Mouse (Mus musculus): Measurements from ENCODE around the gene Il11. TPM values are rescaled to one million over a fixed set of nuclear protein-coding genes. Genes with fewer than 3 reads are reported as not detected.
A peak's percentile ranks its signal among the peaks of the same experiment; 100 is the strongest.

Il11 gene
- polyA plus RNA-seq, 1 experiment from 2014 or later: 0.90 TPM

GRCm38 (mm10) chr7:4749169-4749568 lies 33.5 kb downstream of the Il11 start:
- Histone ChIP-seq H3K4me3 (replicated peaks) (no peak overlapping the region), H3K4me1 (peaks cover 21% of the 10 kb centered on the region), H3K4me2 (no peak overlapping the region), H3K9ac (replicated peaks) (no peak overlapping the region), H3K27me3 (replicated peaks) (no peaks in the 10 kb centered on the region), H3K9me3 (replicated peaks) (no peaks in the 10 kb centered on the region), H3K36me3 (peaks cover 24% of the 10 kb centered on the region), H3K27ac (replicated peaks) (no peak overlapping the region)
- WGBS: 85% methylated on average over 2 of the region's 2 CpGs
- no peak for ATAC-seq (ENCODE audit: low FRiP score)

DNA sequence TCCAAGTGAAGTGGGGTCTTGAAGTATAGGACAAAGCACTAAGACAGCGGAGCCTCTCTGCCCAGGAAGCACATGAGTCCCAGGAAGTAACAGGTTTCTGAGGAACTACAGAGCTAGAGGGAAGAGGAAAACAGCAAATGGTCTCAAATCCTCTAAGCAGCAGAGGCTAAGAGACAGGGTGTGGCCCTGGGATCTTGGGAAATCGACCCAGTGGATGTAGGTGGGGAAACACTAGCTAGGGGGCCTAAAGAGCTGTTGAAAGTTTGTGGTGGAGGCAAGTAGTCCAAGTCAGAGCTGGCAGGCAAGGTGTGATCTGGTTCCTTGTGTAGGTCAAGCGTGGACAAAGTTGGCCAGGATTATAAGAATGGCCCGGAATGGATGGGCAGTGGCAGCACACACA lies 34.3 kb downstream of the Il11 start:
- H3K4me3 ChIP-seq (replicated peaks): no peak overlapping the region
- WGBS: 86% methylated on average over 4 of the region's 4 CpGs
- H3K27ac ChIP-seq (replicated peaks): no peak overlapping the region
- H3K27me3 ChIP-seq (replicated peaks): no peaks in the 10 kb centered on the region
- no peak overlapping the region for H3K9ac ChIP-seq (replicated peaks)
- H3K9me3 ChIP-seq (replicated peaks): no peaks in the 10 kb centered on the region
- peaks cover 22% of the 10 kb centered on the region for H3K4me1 ChIP-seq
- H3K4me2 ChIP-seq: no peak overlapping the region
- no peak for ATAC-seq (ENCODE audit: low FRiP score)
- H3K36me3 ChIP-seq: peaks cover 24% of the 10 kb centered on the region

DNA sequence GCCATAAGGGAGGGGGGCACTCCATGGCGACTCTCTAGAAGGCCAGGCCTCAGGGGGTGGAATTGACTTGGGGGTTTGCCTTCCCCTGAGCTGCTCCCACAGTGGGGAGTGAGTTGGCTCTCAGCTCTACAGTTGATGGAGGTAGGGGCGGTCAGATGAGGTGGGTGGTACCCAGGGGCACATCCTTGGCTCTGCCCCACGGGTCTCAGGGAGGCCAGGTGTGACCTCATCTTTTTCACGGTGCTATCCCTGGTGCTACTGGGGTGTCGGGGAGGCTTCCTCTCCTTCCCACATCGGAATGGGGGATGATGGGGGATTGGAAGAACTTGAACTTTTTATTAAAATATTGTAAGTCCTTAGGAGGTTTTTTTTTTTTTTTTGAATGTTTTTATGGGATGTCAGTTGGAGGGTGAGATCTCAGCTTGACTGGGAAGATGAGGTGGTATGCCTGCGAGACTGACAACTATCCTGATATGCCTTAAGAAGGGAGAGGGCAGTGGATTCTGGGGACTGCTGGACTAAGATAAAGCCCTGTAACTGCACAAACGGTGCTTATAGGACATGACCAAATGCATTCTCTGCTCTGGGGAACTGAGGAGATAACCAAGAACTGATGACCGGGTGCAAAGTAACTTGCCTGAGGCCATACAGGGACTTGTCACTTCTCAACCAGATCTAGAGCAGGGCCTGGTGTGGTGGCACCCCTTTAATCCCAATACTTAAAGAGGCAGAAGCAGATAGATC lies 35.3 kb downstream of the Il11 start:
- WGBS: 85% methylated on average over 9 of the region's 9 CpGs
- peaks cover 24% of the 10 kb centered on the region for H3K36me3 ChIP-seq
- H3K9ac ChIP-seq (replicated peaks): no peak overlapping the region
- no peak overlapping the region for H3K4me3 ChIP-seq (replicated peaks)
- H3K27ac ChIP-seq (replicated peaks): no peak overlapping the region
- ATAC-seq (ENCODE audit: low FRiP score): no peak
- no peaks in the 10 kb centered on the region for H3K9me3 ChIP-seq (replicated peaks)
- H3K4me1 ChIP-seq: peaks cover 22% of the 10 kb centered on the region
- H3K4me2 ChIP-seq: no peak overlapping the region
- no peaks in the 10 kb centered on the region for H3K27me3 ChIP-seq (replicated peaks)

GRCm38 (mm10) chr7:4746326-4746980 lies 36.2 kb downstream of the Il11 start:
- H3K4me3 ChIP-seq (replicated peaks): no peak overlapping the region
- no peak overlapping the region for H3K4me2 ChIP-seq
- 92% methylated on average over 22 of the region's 22 CpGs for WGBS
- no peak overlapping the region for H3K27ac ChIP-seq (replicated peaks)
- peaks cover 22% of the 10 kb centered on the region for H3K4me1 ChIP-seq
- no peak for ATAC-seq (ENCODE audit: low FRiP score)
- H3K9ac ChIP-seq (replicated peaks): no peak overlapping the region
- H3K36me3 ChIP-seq: peaks cover 24% of the 10 kb centered on the region
- no peaks in the 10 kb centered on the region for H3K9me3 ChIP-seq (replicated peaks)
- H3K27me3 ChIP-seq (replicated peaks): no peaks in the 10 kb centered on the region

DNA sequence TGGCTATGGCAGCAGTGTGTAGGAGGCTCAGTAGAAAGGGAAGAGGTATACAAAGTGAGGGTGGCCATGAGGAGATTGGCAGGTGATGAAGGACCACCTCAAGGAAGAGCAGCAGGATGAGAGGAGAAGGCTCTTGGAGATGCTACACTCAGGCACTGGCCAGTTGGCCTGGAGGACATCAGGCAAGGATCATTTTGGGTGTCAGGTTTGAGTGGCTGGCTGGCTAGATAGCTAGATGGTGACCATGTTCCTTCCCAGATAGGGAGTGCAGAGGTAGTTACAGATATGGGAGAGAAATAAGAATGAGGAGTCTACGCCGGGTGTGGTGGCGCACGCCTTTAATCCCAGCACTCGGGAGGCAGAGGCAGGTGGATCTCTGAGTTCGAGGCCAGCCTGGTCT lies 37.8 kb downstream of the Il11 start:
- H3K4me1 ChIP-seq: peaks cover 31% of the 10 kb centered on the region
- ATAC-seq (ENCODE audit: low FRiP score): no peak
- WGBS: over 99% methylated on average over 6 of the region's 6 CpGs
- peaks cover 24% of the 10 kb centered on the region for H3K36me3 ChIP-seq
- no peak overlapping the region for H3K9ac ChIP-seq (replicated peaks)
- H3K27me3 ChIP-seq (replicated peaks): no peaks in the 10 kb centered on the region
- H3K4me3 ChIP-seq (replicated peaks): no peak overlapping the region
- no peak overlapping the region for H3K27ac ChIP-seq (replicated peaks)
- no peaks in the 10 kb centered on the region for H3K9me3 ChIP-seq (replicated peaks)
- H3K4me2 ChIP-seq: no peak overlapping the region

- no peak for ATAC-seq (ENCODE audit: low FRiP score)
- Histone ChIP-seq H3K4me2 (no peak overlapping the region), H3K36me3 (peaks cover 21% of the 10 kb centered on the region), H3K4me3 (replicated peaks) (no peak overlapping the region), H3K27me3 (replicated peaks) (no peaks in the 10 kb centered on the region), H3K27ac (replicated peaks) (no peak overlapping the region), H3K9me3 (replicated peaks) (no peaks in the 10 kb centered on the region), H3K4me1 (peaks cover 42% of the 10 kb centered on the region), H3K9ac (replicated peaks) (no peak overlapping the region)
- WGBS: 86% methylated on average over 2 of the region's 2 CpGs
Measured at GRCm38 (mm10) chr7:4743354-4743753, 39.3 kb downstream of the Il11 start.

GRCm38 (mm10) chr7:4742482-4742819 lies 40.2 kb downstream of the Il11 start:
- Histone ChIP-seq H3K4me2 (no peak overlapping the region), H3K27me3 (replicated peaks) (no peaks in the 10 kb centered on the region), H3K36me3 (peaks cover 21% of the 10 kb centered on the region), H3K4me3 (replicated peaks) (no peak overlapping the region), H3K4me1 (peaks cover 43% of the 10 kb centered on the region), H3K27ac (replicated peaks) (no peak overlapping the region), H3K9me3 (replicated peaks) (no peaks in the 10 kb centered on the region), H3K9ac (replicated peaks) (no peak overlapping the region)
- no peak for ATAC-seq (ENCODE audit: low FRiP score)
- WGBS: 92% methylated on average over 6 of the region's 6 CpGs

DNA sequence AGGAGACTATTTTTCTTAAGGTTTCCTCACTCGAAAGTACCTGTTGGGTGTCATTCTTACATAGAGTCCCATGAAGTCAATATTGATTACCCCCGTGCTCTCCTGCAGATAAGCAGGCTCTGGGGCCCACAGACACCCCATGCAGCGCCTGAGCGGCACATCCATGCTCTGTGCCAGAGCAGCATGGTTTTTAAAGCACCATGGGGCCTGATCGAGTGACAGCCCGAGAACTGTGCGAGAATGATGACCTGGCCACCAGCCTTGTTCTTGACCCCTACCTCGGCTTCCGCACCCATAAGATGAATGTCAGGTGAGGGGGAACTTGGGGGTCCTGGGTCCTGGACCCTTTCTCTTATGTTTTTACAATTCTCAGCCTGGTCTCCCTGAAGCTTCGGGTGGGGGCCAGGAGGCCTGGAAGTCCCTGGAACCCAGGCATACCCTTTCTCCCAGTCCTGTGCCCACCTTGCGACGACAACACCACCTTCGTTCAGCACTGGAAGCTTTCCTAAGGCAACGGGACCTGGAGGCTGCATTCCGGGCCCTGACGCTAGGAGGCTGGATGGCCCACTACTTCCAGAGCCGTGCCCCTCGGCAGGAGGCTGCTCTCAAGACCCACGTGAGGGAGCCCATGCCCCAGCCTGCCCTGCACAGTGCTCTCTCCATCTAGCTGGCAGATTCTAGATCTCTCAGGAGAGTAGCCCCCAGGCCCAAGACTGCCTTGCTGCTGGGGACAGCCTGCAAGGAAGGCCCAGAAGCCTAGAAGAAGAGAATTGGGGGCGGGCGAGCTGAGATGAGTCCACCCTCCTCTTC lies 40.8 kb downstream of the Il11 start:
- Histone ChIP-seq H3K9me3 (replicated peaks) (no peaks in the 10 kb centered on the region), H3K4me1 (peaks cover 43% of the 10 kb centered on the region), H3K9ac (replicated peaks) (peak overlapping the region; percentile 92), H3K36me3 (peaks cover 18% of the 10 kb centered on the region), H3K4me3 (replicated peaks) (peak overlapping the region; percentile 81), H3K27ac (replicated peaks) (peak overlapping the region; percentile 96), H3K4me2 (peak overlapping the region; percentile 89), H3K27me3 (replicated peaks) (no peaks in the 10 kb centered on the region)
- no peak for ATAC-seq (ENCODE audit: low FRiP score)
- WGBS: 82% methylated on average over 21 of the region's 21 CpGs

- H3K4me3 ChIP-seq (replicated peaks): peak overlapping the region; percentile 81
- no peaks in the 10 kb centered on the region for H3K27me3 ChIP-seq (replicated peaks)
- peaks cover 11% of the 10 kb centered on the region for H3K36me3 ChIP-seq
- H3K9ac ChIP-seq (replicated peaks): peak overlapping the region; percentile 92
- peak overlapping the region; percentile 96 for H3K27ac ChIP-seq (replicated peaks)
- H3K4me1 ChIP-seq: peaks cover 43% of the 10 kb centered on the region
- ATAC-seq (ENCODE audit: low FRiP score): no peak
- H3K4me2 ChIP-seq: peak overlapping the region; percentile 89
- H3K9me3 ChIP-seq (replicated peaks): no peaks in the 10 kb centered on the region
- 3% methylated on average over 4 of the region's 4 CpGs for WGBS
Measured at GRCm38 (mm10) chr7:4741151-4741550, 41.5 kb downstream of the Il11 start.

- Histone ChIP-seq H3K27me3 (replicated peaks) (no peaks in the 10 kb centered on the region), H3K9me3 (replicated peaks) (no peaks in the 10 kb centered on the region), H3K4me1 (peaks cover 43% of the 10 kb centered on the region), H3K4me3 (replicated peaks) (peak overlapping the region; percentile 81), H3K9ac (replicated peaks) (peak overlapping the region; percentile 92), H3K4me2 (peak overlapping the region; percentile 89), H3K27ac (replicated peaks) (peak overlapping the region; percentile 96), H3K36me3 (peaks cover 3% of the 10 kb centered on the region; the same call in 1 of the 2 replicates)
- ATAC-seq (ENCODE audit: low FRiP score): peak; percentile 45
- WGBS: under 1% methylated on average over 14 of the region's 14 CpGs
Measured at GRCm38 (mm10) chr7:4740309-4740727, 42.3 kb downstream of the Il11 start.

DNA sequence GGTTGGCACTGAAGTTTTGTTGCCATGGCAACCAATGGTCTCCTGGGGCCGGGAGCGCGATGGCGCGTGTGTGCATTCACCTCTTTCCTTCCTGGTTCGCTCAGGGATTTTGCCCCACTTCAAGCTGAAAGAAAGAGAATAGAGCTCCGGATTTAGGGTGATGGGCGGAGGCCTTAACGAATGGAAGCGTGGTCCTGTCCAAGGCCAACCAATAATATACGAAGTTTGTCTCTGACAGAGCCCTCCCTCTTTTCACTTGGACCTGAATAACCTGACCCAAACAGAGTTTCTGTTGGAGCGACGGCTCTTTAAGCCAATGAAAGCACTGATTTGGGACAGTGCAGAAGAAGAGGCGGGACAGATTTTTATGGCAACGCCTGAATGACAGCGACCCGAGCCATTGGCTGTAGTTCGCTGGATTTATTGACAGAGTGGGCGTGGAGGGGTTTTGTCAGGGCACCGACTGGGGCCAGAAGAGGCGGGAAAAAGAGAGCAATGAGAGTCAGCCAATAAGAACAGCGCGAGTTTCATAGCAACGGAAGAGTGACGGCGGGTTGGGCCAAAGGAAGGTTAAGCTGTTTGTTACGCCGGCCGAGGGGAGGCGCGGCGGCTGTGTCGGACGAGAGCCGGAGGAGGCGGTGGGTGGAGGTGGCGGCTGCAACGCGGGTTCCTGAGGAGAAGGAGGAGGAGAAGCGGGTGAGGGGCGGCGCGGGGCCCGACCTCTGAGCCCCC lies 42.9 kb downstream of the Il11 start, which contains the start of gene Kmt5c:
TSS of gene Kmt5c (plus strand) at position 572 of the 732 bp plus-strand sequence.
- WGBS: under 1% methylated on average over 40 of the region's 44 CpGs

More for the DNA sequence above, 42.9 kb downstream of the Il11 start, which contains the start of gene Kmt5c:
- H3K36me3 ChIP-seq: peaks cover 2% of the 10 kb centered on the region; the same call in 1 of the 2 replicates
- H3K4me3 ChIP-seq (replicated peaks): peak within 1 kb of the TSS; percentile 81
- H3K4me2 ChIP-seq: peak within 1 kb of the TSS; percentile 89
- peaks cover 43% of the 10 kb centered on the region for H3K4me1 ChIP-seq
- no peaks in the 10 kb centered on the region for H3K9me3 ChIP-seq (replicated peaks)
- peak within 1 kb of the TSS; percentile 96 for H3K27ac ChIP-seq (replicated peaks)
- ATAC-seq (ENCODE audit: low FRiP score): peak; percentile 97
- peak within 1 kb of the TSS; percentile 92 for H3K9ac ChIP-seq (replicated peaks)
- no peaks in the 10 kb centered on the region for H3K27me3 ChIP-seq (replicated peaks)
